Mouse (Mus musculus): ENCODE data around the gene Zfp697. TPM values are rescaled to one million over a fixed set of nuclear protein-coding genes. Genes with fewer than 3 reads are reported as not detected.
A peak's percentile ranks its signal among the peaks of the same experiment; 100 is the strongest.
"Not testable (repeated sequence)": the region's sequence is repeated elsewhere in the genome, so short reads cannot be mapped to it uniquely, and the experiment has no call there.

Gene Zfp697
- polyA plus RNA-seq, 1 experiment from 2014 or later, result 3.9 TPM

GRCm38 (mm10) chr3:98410619-98411580 is 28.6 kb downstream of the Zfp697 start:
- H3K36me3 ChIP-seq; H3K9ac ChIP-seq; H3K27ac ChIP-seq; H3K9me3 ChIP-seq (replicated peaks); H3K27me3 ChIP-seq (replicated peaks); H3K4me2 ChIP-seq; H3K4me3 ChIP-seq; H3K4me1 ChIP-seq; ATAC-seq: not testable (repeated sequence)
- WGBS (ENCODE audit: insufficient replicate concordance), result 81% methylated on average over 16 of the region's 27 CpGs

GRCm38 (mm10) chr3:98413733-98414132 is 31.5 kb downstream of the Zfp697 start:
- H3K9ac ChIP-seq, result no peak overlapping the region
- H3K4me2 ChIP-seq, result no peak overlapping the region
- ATAC-seq, result no peak
- no peaks in the 10 kb centered on the region for H3K27me3 ChIP-seq (replicated peaks)
- no peak overlapping the region for H3K4me3 ChIP-seq
- no peaks in the 10 kb centered on the region for H3K9me3 ChIP-seq (replicated peaks)
- H3K27ac ChIP-seq, result no peak overlapping the region
- WGBS (ENCODE audit: insufficient replicate concordance), result 64% methylated on average over 2 of the region's 2 CpGs
- H3K4me1 ChIP-seq, result peaks cover 25% of the 10 kb centered on the region
- H3K36me3 ChIP-seq, result no peaks in the 10 kb centered on the region

- Histone ChIP-seq H3K9ac (no peak overlapping the region), H3K4me2 (no peak overlapping the region), H3K27ac (no peak overlapping the region), H3K27me3 (replicated peaks) (no peaks in the 10 kb centered on the region), H3K4me3 (no peak overlapping the region), H3K36me3 (no peaks in the 10 kb centered on the region), H3K9me3 (replicated peaks) (no peaks in the 10 kb centered on the region), H3K4me1 (peaks cover 29% of the 10 kb centered on the region)
- WGBS (ENCODE audit: insufficient replicate concordance), result 55% methylated on average over 3 of the region's 3 CpGs
- ATAC-seq, result no peak
Observed at GRCm38 (mm10) chr3:98414296-98414695, 32.0 kb downstream of the Zfp697 start.

- no peak overlapping the region for H3K4me2 ChIP-seq
- ATAC-seq, result no peak
- no peaks in the 10 kb centered on the region for H3K27me3 ChIP-seq (replicated peaks)
- H3K36me3 ChIP-seq, result no peaks in the 10 kb centered on the region
- no peak overlapping the region for H3K4me3 ChIP-seq
- peaks cover 32% of the 10 kb centered on the region for H3K4me1 ChIP-seq
- no peak overlapping the region for H3K9ac ChIP-seq
- WGBS (ENCODE audit: insufficient replicate concordance), result 29% methylated on average over 5 of the region's 5 CpGs
- H3K9me3 ChIP-seq (replicated peaks), result no peaks in the 10 kb centered on the region
- H3K27ac ChIP-seq, result no peak overlapping the region
Observed at GRCm38 (mm10) chr3:98416426-98417250, 34.4 kb downstream of the Zfp697 start.

GRCm38 (mm10) chr3:98417328-98417727 is 35.1 kb downstream of the Zfp697 start:
- Histone ChIP-seq H3K27ac (no peak overlapping the region; the same call in 1 of the 2 replicates), H3K9me3 (replicated peaks) (no peaks in the 10 kb centered on the region), H3K4me1 (peaks cover 32% of the 10 kb centered on the region), H3K36me3 (no peaks in the 10 kb centered on the region), H3K9ac (no peak overlapping the region), H3K4me2 (no peak overlapping the region), H3K4me3 (no peak overlapping the region), H3K27me3 (replicated peaks) (no peaks in the 10 kb centered on the region)
- 12% methylated on average over 4 of the region's 4 CpGs for WGBS (ENCODE audit: insufficient replicate concordance)
- peak; percentile 48 for ATAC-seq

GRCm38 (mm10) chr3:98418991-98419785 is 36.9 kb downstream of the Zfp697 start:
- Histone ChIP-seq H3K9me3 (replicated peaks) (no peaks in the 10 kb centered on the region), H3K27me3 (replicated peaks) (no peaks in the 10 kb centered on the region), H3K9ac (no peak overlapping the region), H3K36me3 (no peaks in the 10 kb centered on the region), H3K4me2 (no peak overlapping the region), H3K4me1 (peaks cover 32% of the 10 kb centered on the region), H3K4me3 (no peak overlapping the region), H3K27ac (no peak overlapping the region)
- ATAC-seq, result no peak
- WGBS (ENCODE audit: insufficient replicate concordance), result 59% methylated on average over 6 of the region's 6 CpGs

- no peak overlapping the region for H3K4me2 ChIP-seq
- peaks cover 32% of the 10 kb centered on the region for H3K4me1 ChIP-seq
- WGBS (ENCODE audit: insufficient replicate concordance), result 54% methylated on average over 4 of the region's 4 CpGs
- H3K27me3 ChIP-seq (replicated peaks), result no peaks in the 10 kb centered on the region
- H3K4me3 ChIP-seq, result no peak overlapping the region
- H3K9ac ChIP-seq, result no peak overlapping the region
- H3K27ac ChIP-seq, result no peak overlapping the region
- H3K9me3 ChIP-seq (replicated peaks), result no peaks in the 10 kb centered on the region
- H3K36me3 ChIP-seq, result no peaks in the 10 kb centered on the region
- ATAC-seq, result no peak
Observed at GRCm38 (mm10) chr3:98419786-98420070, 37.5 kb downstream of the Zfp697 start.

GRCm38 (mm10) chr3:98422926-98423325 is 40.7 kb downstream of the Zfp697 start:
- no peaks in the 10 kb centered on the region for H3K9me3 ChIP-seq (replicated peaks)
- no peak overlapping the region for H3K4me2 ChIP-seq
- H3K9ac ChIP-seq, result no peak overlapping the region
- H3K27me3 ChIP-seq (replicated peaks), result peaks cover 26% of the 10 kb centered on the region
- peaks cover 25% of the 10 kb centered on the region for H3K4me1 ChIP-seq
- no peak overlapping the region for H3K4me3 ChIP-seq
- 69% methylated on average over 4 of the region's 4 CpGs for WGBS (ENCODE audit: insufficient replicate concordance)
- no peak overlapping the region for H3K27ac ChIP-seq
- no peak for ATAC-seq
- no peaks in the 10 kb centered on the region for H3K36me3 ChIP-seq

- Histone ChIP-seq H3K9ac (no peak overlapping the region), H3K27me3 (replicated peaks) (peaks cover 47% of the 10 kb centered on the region), H3K36me3 (no peaks in the 10 kb centered on the region), H3K4me3 (no peak overlapping the region), H3K4me1 (peaks cover 22% of the 10 kb centered on the region; the same call in 1 of the 2 replicates), H3K27ac (no peak overlapping the region), H3K9me3 (replicated peaks) (no peaks in the 10 kb centered on the region), H3K4me2 (peak overlapping the region; percentile 80)
- 32% methylated on average over 5 of the region's 5 CpGs for WGBS (ENCODE audit: insufficient replicate concordance)
- ATAC-seq, result no peak
Observed at GRCm38 (mm10) chr3:98426749-98427148, 44.5 kb downstream of the Zfp697 start.

GRCm38 (mm10) chr3:98427260-98427599 is 45.0 kb downstream of the Zfp697 start:
- no peak; the same call in 1 of the 2 replicates for ATAC-seq
- Histone ChIP-seq H3K4me2 (peak overlapping the region; percentile 80), H3K9me3 (replicated peaks) (no peaks in the 10 kb centered on the region), H3K36me3 (no peaks in the 10 kb centered on the region), H3K27me3 (replicated peaks) (peaks cover 47% of the 10 kb centered on the region), H3K4me1 (peaks cover 22% of the 10 kb centered on the region; the same call in 1 of the 2 replicates), H3K9ac (no peak overlapping the region), H3K4me3 (peak overlapping the region; percentile 60), H3K27ac (no peak overlapping the region)
- under 1% methylated on average over 23 of the region's 23 CpGs for WGBS (ENCODE audit: insufficient replicate concordance)

GRCm38 (mm10) chr3:98427600-98428448 is 45.6 kb downstream of the Zfp697 start:
- WGBS (ENCODE audit: insufficient replicate concordance), result under 1% methylated on average over 109 of the region's 110 CpGs
- H3K9me3 ChIP-seq (replicated peaks), result no peaks in the 10 kb centered on the region
- peak; percentile 83 for ATAC-seq
- H3K4me1 ChIP-seq, result peaks cover 22% of the 10 kb centered on the region; the same call in 1 of the 2 replicates
- H3K27me3 ChIP-seq (replicated peaks), result peaks cover 47% of the 10 kb centered on the region
- H3K9ac ChIP-seq, result peak overlapping the region; percentile 59
- peak overlapping the region; percentile 60 for H3K4me3 ChIP-seq
- H3K27ac ChIP-seq, result peak overlapping the region; percentile 45; the same call in 1 of the 2 replicates
- H3K4me2 ChIP-seq, result peak overlapping the region; percentile 80
- H3K36me3 ChIP-seq, result no peaks in the 10 kb centered on the region

Data from liver, embryonic 12.5 days (tissue).